Mouse (Mus musculus): ENCODE data around the gene Neurl1b.

The Neurl1b gene

DNA sequence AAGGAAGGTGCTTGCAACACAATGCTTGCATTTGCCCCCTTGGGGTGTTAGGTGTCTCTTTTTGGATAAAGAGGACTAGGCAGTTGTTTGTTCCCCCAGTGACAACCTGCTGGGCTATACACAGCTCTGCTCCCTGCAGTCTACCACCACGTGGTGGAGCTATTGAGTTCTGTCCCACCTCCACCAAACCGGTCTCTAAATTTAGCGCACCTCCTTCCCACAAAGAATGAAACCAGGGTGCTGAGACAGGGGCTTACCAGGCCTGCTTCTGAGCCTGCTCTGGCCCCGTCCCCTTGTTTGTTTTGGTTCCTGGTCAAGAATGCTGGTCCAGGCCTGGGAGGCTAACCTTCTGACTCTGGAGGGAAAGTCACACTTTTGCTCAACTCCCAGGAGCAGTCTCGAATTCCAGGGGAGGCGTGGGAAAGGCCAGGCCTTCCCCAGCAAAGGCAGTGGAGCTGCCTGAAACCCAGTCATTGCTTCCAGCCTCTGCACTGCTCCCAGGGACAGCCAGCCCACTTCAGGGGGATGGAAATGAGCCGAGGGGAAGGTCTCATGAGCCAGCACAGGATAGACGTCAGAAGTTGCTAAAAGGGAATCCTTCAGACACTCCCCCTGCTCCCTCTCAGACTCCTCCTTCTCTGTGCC, 37.1 kb downstream of the Neurl1b start:
- peak in 1 of 2 experiments; percentile 26 for DNase-seq (ENCODE audit: low read depth in 1 of 2, low spot score in 2 of 2)

DNA sequence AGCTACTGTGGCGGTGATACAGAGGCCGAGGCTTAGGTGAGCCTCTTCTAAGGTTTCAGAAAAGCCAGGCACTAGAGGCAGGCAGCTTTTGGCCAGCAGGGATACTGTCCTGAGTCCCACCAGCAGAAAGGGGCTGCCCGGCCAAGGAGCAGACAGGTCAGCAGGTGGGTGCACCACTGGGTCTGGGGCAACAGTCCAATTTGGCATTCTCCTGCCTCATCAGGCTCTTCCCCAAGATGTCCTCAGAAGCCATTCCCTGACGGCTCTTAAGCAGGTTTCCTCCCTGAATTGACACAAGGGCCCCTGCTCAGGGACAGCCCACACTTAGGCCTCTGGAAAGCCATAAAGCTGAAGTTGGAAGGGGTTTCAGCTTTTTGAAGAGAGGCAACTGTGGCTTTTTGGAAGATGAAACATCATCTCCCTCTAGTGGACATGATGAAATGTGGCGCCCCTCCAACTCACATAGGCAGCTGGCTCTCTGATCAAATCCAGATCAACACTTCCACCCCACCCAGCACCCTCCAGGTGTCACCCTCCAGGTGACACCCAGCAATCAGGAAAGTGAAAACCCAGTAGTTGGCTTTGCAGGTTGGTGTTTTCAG, 37.8 kb downstream of the Neurl1b start:
- no peak for DNase-seq (ENCODE audit: low read depth in 1 of 2, low spot score in 2 of 2)

DNA sequence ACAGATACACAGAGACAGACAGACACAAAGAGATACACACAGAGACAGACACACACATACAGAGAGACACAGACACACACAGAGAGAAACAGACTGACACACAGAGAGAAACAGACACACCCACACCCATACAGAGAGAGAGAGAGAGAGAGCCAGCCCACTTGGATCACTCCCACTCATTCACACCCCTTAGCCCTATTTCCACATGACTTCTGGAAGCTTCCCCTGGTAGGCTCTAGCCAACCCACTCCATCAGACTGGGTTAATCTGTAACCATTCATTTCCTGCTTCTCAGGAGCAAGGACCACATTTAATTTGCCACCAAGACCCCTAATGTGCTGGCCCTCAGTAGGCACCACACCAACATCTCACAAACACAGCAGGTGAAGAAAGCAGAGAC, 42.9 kb downstream of the Neurl1b start:
- no peak for DNase-seq (ENCODE audit: low read depth in 1 of 2, low spot score in 2 of 2)

DNA sequence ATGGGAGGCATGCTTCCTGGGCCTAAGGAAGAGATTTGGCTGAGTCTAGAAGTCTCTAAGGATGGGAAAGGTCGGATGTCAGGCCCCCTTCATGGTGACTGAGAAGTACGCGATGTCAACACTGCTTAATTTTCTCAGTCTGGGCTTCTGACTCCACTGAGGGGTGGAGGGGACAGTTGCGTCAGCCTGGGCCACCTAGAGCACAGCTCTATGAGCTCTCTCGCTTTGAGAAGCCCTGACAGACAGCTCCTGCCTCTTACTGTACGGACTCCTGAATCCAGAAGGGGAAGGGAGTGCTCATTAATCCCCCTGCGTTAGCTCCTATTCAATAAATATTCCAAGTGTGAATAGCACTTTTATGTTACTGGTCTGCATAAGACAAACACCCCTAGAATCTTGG, 43.4 kb downstream of the Neurl1b start:
- no peak for DNase-seq (ENCODE audit: low read depth in 1 of 2, low spot score in 2 of 2)

DNA sequence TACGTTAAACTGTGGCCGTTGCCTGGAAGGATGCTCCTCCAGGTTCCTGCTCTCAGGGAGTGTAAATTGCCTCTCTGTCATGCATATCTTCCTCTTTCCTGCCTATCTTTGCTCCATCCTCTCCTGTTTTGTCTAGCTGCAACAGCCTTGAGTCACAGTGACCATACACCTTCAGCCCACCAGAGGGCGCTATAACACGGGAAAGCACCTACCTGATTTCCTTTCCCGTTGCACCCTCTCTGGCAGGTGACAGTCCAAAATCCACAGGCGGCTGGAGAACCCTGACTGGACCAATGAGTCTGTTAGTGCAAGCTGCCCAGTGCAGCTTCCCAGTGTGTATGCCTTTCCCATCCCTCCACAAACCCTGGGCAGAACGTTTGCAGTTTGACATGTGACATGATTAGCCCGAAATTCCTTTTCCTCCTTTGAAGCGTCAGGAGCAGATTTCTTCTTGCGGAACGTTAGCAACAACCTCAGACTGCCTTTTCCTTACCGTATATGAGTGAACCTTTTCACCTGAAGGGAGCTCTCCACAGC, 48.1 kb downstream of the Neurl1b start:
- DNase-seq (ENCODE audit: low read depth in 1 of 2, low spot score in 2 of 2): peak in 1 of 2 experiments; percentile 47

DNA sequence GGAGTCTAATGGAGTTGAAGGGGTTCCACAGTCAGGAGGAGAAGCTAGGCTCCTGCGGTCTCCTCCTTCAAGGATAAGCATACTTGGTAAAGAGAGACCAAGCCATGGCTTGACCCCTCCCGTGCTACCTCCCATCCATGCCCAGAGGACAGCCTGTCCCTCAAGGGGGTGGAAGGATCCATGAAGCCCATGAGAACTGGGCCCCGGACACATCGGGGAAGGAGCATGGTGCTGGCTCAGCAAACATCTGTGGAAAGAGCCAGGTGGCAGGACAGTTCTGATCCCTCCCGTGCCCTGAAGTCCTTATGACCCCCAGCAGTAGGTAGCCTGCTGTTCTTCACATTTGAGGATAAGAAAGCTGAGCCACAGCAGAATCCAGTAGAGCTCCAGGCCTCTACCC, 48.8 kb downstream of the Neurl1b start:
- DNase-seq (ENCODE audit: low read depth in 1 of 2, low spot score in 2 of 2): no peak

DNA sequence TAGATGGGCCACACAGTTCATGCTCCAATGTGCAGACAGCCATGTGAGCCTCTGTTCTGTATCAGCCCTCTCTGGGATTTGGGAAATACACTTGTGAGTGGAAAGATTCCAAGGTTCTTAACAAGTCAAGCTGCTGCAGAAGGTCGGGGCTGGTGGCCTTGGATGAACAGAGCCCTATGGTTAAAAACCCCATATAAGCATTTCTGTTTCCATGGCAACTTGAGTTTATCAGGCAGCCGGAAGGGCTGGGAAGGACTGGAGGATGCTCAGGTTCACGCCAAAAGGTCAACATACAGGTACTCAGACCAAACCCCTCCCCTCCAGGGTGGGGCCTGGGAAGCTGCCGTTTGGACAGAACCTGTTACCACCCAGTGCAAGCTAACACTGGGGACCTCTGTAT, 49.4 kb downstream of the Neurl1b start:
- no peak for DNase-seq (ENCODE audit: low read depth in 1 of 2, low spot score in 2 of 2)

DNA sequence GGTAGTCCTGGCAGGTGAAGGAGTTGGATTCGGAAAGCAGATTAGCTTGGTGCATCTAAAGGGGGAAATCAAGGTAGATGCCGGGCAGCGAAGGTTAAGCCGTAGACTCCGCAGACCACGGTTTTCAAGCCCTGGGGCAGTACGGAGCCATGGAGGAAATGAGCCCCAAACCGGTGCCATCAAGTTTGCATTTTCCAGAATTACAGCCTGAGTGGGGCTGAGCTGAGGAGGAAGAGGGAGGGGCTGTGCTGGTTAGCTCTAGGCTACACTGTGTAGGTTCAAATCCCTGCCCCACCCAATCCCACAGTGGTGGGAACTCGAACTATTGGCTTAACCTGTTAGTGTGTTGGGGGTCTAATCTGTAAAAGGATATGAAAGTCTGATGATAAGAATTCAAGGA, 49.9 kb downstream of the Neurl1b start:
- DNase-seq (ENCODE audit: low read depth in 1 of 2, low spot score in 2 of 2): no peak

DNA sequence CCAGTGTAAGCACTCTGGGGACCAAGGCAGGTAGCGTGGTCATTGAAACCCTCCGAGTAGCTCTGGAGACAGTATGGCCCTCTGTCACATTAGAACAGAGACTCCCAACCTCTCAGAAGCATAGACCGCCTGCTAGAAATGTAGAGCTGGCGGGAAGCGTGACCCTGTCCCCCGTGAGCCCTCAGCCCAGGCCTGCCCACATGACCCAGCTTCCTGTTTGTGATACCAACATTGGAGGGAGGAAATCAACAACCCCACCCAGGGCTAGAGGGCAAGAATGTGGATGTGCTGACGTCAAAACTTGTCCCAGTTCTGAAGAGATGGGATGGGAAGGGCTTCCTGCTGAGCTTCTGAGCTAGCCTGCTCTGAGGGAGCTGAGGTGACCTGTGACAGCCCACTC, 50.3 kb downstream of the Neurl1b start:
- DNase-seq (ENCODE audit: low read depth in 1 of 2, low spot score in 2 of 2): no peak

DNA sequence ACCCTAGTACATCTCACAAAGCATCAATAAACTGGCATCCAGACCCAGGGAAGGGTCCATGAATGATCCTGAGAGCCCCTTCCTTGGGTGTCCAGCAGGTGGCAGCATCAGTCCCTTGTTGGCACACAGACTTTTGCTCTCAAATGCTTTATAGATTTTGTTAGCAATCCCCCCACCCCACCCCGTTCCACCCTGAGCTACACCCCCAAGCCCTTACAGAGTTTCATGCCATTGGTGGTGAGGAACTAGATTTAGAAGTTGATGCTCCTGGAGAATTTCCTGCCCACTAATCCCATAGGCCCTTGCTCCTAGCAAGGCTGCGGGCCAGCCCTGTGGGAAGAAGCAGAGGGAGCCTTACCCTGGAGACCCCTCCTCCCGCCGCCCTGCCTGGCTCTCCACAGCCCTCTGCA, 52.1 kb downstream of the Neurl1b start:
- peak in 1 of 2 experiments; percentile 64 for DNase-seq (ENCODE audit: low read depth in 1 of 2, low spot score in 2 of 2)

DNA sequence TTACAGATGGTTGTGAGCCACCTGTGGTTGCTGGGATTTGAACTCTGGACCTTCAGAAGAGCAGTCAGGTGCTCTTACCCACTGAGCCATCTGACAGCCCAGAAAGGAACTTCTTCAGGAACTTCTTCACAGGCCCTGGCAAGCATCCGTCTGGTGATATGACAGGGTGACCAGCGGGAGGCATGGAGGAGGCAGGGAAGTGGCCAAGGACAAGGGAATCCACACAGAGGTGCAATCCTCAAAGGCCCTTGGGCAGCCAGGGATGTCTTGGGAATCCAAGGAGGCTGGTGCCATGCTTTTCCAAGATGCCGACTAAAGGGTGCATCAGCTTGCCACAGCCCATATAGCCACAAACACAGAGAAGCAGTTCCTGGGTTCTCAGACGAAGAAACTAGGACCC, 53.0 kb downstream of the Neurl1b start:
- no peak for DNase-seq (ENCODE audit: low read depth in 1 of 2, low spot score in 2 of 2)

DNA sequence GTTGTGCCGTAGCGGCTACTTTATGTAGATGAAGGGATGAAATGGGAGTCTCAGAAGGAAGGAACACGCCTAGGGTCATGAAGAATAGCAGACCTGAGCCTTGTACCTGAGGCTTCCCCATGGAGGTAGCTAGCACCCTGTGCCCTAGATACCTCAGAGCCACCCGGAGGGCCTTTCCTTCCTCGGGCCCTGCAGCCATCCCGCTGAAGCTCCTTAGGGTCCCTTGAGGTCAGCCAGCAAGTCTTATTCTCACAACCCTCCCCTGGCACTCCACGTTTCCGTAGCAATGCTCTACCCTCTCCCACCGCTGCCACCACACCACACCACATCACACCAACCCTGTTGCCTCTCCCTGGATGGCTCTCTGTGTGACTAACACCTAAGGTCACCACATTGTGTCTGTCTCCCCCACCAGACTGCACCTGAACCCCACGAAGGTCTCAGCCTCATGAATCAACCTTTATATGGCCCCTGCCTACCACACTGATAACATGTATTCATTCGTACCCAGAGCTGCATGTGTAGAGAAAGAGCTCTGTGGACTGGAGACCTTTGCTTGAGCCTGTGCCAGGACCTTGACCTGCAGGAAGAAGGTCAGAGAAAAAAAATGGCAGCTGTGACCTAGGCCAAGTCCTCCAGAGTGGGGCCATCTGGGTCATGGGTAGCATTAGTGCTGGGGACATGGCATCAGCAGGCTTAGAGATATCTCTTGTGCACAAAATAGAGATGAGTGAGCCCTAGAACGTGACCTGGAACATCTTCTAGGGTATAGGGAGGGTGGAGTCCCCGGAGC, 53.7 kb downstream of the Neurl1b start:
- no peak for DNase-seq (ENCODE audit: low read depth in 1 of 2, low spot score in 2 of 2)

DNA sequence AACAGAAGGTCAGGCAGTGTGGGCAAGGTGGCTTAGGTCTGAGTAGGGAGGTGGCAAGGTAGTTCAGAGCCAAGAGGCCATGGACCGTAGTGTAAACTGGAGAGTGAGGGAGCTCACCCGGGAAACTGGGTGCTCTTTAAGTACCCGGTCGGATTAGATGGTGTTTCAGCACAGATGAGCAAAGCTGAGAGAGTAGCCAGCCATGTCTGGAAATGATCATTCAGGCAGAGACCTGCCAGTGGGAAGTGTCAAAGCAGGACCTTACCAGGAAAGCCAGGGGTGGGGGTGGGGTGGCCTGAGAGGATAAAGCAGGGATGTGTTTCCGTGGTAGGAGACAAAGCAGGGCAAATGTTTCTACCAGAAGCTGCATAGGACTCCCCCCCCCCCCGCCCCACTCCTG, 62.2 kb downstream of the Neurl1b start:
- no peak for DNase-seq (ENCODE audit: low read depth in 1 of 2, low spot score in 2 of 2)

DNA sequence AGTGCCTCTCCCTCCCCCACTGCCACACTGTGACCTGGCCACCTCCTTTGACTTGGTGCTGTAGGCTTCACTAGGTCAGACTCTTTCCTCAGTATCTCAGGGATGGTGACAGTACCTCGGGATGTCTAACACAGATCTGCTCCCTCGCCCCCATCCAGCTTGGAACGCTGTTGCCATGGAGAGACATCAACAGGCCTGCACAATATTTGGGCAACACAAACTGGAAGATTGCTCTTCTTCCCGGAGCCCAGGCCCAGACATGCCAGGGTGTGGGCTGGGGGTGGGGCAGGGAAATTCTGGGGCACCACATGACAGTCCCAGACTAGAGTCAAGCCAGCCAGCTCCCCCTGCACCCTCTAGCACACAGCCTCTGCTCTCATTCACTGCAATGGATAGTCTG, 64.0 kb downstream of the Neurl1b start:
- DNase-seq (ENCODE audit: low read depth in 1 of 2, low spot score in 2 of 2): no peak

DNA sequence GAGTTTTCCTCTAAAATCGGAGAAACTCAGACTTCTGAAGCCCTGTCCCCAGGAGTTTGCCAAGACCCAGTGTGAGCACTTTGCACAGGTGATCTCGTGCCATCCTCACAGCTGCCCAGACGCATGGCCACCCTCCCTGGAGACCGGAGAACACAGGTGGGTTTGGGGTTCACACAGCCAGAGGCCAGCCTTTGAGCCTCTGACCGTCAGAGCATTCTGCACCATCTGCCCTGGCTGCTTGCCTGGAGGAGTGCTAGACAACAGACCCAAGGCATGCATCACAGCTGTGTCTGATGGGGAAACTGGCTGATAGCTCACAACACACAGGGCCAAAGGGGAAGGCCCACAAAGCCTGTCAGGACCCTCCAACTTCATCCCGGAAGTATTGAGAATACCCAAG, 65.0 kb downstream of the Neurl1b start:
- no peak for DNase-seq (ENCODE audit: low read depth in 1 of 2, low spot score in 2 of 2)

DNA sequence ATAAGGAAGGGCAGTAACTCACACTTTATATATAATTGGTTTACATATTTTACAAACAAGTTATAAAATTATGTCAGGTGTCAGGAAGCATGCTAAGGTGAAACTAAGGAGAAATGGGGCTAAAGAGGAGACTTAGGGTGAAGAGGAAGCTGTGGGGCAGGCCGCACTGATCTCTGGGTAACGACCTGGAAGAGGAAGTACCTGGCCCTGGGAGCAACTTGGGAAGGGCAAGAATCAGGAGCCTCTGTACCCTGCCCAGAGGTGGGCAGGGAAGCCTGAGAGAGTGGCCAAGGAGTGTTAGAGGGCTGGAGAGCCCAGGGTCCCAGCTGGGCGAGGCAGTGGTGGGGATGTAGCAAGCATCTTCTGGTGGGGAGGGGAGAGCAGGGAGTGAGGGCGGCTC, 66.3 kb downstream of the Neurl1b start:
- DNase-seq (ENCODE audit: low read depth in 1 of 2, low spot score in 2 of 2): no peak

DNA sequence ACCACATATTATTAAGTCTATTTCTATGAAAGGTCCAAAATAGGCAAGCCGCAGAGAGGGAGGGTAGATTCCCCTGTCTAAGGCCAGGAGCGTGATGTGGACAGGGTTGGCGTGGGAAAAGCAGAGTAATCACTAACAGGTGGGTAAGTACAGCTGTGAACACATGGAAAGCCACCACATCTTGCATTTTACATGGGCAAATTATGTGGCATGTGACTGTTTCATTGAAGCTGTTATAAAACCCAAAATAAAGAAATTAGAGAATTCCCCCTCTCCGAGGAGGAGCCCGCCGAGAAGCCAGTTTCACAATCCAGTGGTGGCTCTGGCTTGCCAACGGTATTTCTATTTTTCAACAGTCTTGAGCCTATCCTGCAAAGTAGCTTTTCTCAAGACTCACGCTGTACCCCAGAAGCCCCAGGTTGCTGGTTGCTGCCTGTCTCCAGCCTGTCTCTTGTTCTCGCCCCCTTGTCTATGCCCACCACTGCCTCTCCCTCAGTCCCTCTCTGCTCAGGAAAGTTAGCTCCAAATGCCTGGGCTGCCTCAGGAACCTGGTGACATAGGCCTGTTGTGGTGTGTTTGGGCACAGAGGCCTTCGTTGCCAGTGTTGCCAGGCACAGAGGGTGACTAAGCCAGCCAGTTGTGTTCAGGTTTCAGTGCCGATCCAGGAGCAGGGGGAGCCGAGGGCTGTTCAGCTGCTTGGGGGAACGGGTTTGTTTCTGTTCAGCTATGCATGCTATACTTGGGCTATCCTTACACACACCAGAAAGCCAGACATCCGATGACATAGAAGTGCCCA, 70.2 kb downstream of the Neurl1b start:
- no peak for DNase-seq (ENCODE audit: low read depth in 1 of 2, low spot score in 2 of 2)

DNA sequence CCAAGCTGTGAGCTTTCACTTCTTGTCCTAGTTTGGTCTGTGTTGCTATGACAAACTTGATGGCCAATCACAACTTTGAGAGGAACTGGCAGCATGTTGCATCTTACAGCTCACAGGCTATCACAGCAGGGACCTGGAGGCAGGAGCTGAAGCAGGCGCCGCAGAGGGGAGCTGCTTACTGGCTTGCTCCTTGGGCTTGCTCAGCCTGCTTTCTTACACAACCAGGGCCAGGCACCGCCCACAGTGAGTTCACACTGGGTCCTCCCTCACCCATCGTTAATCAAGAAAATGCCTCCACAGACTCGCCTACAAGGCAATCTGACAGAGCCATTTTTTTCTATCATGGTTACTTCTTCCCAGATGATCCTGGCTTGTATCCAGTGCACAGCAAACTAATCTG, 72.6 kb downstream of the Neurl1b start:
- DNase-seq (ENCODE audit: low read depth in 1 of 2, low spot score in 2 of 2): no peak

DNA sequence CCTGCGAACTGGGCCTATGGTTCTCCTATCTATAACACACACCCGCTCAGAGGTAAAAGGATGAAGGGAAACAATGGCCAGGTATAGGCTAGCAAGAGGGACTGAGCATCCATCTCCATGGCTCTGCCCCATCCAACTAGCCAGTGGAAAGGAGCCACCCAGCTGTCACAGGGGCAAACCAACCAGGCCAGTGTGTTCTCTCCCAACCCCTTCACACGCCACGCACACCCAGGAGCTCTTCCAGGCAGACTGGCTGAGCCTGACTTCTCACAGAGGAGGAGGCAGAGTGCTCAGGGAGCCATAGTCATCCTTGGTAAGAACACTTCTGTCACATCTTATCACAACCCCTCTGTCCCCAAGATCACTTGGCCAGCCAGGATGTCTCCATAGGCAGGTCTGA, 73.3 kb downstream of the Neurl1b start:
- no peak for DNase-seq (ENCODE audit: low read depth in 1 of 2, low spot score in 2 of 2)

DNA sequence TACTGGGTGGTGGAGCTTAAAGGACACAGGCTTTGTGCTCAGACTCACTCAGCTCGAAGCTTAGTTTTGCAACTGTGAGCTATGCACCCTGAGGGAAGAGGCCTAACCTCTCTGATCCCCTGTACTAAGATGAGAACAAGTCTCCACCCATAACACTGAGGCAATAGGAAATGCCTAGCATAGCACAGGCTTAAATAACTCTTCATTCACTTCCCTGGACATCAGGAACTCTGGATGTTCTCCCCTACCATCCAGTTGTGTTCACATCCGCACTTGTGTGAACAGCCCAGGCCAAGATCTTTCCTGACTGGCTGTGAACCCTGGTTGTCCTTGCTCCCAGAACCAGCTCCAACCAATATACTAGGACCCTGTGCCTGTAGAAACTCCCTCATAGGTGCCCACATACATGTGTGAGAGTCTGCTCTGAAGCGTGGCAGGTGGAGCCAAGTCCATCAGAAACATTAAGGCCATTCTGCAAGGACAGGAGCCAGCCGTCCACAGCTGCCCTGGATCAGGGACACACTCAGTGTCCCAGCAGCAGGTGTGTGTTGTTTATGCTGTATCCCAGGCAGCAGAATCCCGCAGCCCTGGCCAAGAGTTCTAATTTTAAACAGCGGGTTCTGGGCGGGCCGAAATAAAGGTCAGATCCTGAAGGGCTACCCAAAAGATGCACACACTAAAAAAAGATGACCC, 74.2 kb downstream of the Neurl1b start:
- no peak for DNase-seq (ENCODE audit: low read depth in 1 of 2, low spot score in 2 of 2)

DNA sequence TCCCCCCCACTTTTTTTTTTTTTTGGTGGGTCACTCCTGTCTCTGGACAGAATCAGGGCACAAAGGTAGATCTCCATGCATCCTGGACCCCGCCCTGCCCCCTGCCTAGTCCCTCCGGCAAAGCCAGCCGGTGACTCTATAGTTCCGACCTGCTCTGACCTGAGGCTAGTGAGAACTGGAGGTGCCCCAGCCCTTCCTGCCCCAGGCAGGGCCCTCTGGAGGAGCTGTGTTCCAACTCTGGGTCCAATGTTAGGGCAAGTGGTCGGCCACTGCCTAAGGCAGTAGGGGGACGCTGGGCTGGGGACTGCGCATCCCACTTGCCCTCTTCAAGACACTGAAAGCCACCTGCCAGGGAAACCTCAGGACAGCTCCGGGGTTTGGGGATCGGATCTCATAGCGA, 75.4 kb downstream of the Neurl1b start:
- no peak for DNase-seq (ENCODE audit: low read depth in 1 of 2, low spot score in 2 of 2)

Data from monocyte, adult 2 months (primary cell).